Mouse (Mus musculus): ENCODE measurements around the gene Zfp692.
"Not testable (repeated sequence)": the region's sequence is repeated elsewhere in the genome, so short reads cannot be mapped to it uniquely, and the experiment has no call there.

Zfp692 gene

GRCm38 (mm10) chr11:58306860-58307308, at the start of gene Zfp692:
Gene Zfp692, plus strand, starts transcription at chr11:58307069.
- peak; percentile 74 to 75 for DNase-seq (ENCODE audit: low read depth in 2 of 2, low spot score in 2 of 2)

DNA sequence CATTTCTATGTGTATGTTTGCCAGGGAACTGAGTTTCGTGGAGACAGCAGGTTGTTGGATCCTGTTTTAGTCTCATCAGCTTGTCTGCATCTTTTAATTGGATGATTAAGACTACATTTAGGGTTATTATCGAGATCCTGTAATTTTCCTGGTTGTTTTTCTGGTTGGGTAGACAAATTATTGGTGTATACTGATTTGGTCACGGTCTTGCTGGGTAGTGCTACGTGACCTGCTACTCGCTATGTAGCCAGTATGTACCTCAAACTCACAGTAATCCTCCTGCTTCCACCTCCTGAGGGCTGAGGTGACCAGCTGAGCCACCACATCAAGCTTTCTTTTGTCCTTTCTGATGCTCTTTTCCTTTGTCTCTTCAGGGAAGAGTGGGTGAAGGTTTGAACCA, 49.1 kb upstream of the Zfp692 start:
- no peak for DNase-seq (ENCODE audit: low read depth in 2 of 2, low spot score in 2 of 2)

DNA sequence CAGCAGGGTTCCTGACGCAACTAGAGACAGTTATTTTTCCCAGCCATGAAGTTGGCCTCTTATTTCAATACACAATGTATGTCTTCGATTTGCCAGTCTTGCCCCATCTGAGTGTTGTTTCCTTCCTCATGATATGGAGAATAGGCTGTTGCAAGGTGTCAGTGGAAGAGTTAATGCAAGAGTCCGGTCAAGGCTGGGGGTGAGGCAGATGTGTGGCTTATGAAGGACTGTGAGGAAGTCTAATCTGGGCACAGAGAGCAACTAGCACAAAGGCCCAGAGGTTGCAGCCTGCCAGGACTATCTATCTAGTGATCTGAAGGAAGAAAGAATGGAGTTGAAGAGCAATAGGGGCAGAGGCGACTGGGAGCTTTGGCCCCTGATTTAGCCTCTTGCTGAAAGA, 46.7 kb upstream of the Zfp692 start:
- no peak for DNase-seq (ENCODE audit: low read depth in 2 of 2, low spot score in 2 of 2)

GRCm38 (mm10) chr11:58261826-58262225, 45.0 kb upstream of the Zfp692 start:
- DNase-seq (ENCODE audit: low read depth in 2 of 2, low spot score in 2 of 2) = no peak

DNA sequence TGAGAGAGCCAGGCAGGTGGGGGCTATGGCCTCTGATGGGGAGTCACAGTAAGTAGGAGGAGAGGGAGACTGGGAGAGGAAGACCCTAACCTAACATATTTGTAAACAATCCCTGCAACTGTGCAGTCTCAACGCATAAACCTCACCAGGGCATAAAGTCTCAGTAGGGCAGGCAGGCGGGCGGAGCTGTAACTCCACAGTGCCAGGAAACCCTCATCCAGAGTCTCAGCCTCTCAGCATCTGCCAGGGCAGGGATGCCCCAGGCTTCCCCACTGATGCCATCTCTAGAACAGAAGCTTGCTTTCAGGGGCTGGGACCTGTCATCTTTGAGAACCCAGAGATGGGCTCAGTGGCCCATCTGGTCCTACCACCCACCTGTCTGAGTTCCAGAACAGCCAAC, 44.5 kb upstream of the Zfp692 start:
- DNase-seq (ENCODE audit: low read depth in 2 of 2, low spot score in 2 of 2) = no peak

DNA sequence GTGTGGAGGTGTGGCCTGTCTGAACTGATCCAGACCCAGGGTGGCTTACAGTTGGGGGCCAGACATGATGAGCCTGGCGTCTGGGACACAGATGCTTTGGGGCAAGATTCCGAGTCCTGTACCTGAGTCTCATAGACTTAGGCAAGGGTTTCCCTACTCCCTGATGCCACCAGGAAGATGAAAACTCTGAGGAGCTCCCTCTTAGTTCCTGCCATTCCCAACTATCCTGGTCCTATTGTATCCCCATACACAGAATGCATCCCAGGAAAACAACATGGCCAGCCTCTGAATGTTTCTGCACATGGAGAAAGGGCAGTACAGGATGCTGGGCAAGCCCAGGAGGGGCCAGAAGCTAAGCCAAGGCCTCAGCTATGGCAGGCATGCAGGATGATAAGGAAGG, 43.4 kb upstream of the Zfp692 start:
- no peak for DNase-seq (ENCODE audit: low read depth in 2 of 2, low spot score in 2 of 2)

DNA sequence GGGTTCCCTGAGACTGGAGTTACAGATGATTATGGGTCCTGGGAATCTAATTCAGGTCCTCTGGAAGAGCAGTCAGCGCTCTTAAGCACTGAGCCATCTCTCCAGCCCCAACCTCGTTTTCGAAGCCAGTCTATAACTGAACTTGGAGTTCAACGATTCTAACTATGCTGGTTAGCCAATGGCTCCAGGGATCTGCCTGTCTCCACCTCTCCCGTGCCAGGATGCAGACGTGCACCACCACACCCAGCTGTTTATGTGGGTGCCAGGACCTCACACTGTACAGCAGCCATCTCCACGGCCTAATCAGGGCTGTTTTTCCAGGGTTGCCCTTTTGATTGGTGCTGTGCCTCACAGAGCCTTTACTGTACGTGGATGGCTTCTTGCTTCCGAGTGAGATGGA, 42.3 kb upstream of the Zfp692 start:
- DNase-seq (ENCODE audit: low read depth in 2 of 2, low spot score in 2 of 2) = no peak

DNA sequence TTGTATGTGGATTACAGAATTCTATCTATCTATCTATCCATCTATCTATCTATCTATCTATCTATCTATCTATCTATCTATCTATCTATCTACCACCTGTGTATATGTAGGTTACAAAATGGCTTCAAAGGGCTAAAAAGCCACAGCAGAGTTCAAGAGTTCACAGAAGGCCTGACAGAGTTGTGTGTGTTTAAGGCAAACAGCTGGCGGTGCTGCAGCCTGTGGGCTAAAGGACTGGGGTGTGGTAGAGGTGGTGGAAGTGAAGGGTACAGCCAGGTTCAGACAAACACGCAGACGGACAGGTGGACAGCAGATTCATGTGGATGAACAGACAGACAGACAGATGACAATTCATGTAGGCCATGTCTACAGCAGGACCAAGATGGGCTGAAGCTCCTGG, 38.6 kb upstream of the Zfp692 start:
- no peak for DNase-seq (ENCODE audit: low read depth in 2 of 2, low spot score in 2 of 2)

DNA sequence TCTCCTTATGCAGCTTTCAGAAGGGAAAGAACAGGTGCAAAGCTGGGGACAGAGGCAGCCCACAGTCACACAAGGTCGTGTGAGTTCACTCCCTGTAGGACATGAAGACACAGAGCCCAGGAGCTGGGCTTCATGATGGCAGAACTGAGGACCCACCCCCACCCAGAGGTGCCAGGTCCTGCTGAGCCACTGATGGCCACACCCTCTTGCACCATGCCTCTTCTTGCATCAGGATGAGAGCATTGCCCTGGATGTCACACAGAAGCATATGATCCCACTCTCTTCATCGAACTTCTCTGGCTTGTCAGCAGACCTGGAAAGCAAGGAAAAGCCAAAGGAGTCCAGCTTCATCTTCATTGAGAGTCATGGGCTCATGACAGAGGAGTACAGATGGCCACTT, 32.3 kb upstream of the Zfp692 start, which contains the start of gene 4930438A08Rik:
TSS of gene 4930438A08Rik (plus strand) at position 228 of the 400 bp plus-strand sequence.
- DNase-seq (ENCODE audit: low read depth in 2 of 2, low spot score in 2 of 2) = no peak

- no peak for DNase-seq (ENCODE audit: low read depth in 2 of 2, low spot score in 2 of 2)
Observed at GRCm38 (mm10) chr11:58275756-58276155, 31.1 kb upstream of the Zfp692 start.

GRCm38 (mm10) chr11:58281970-58282496, 24.8 kb upstream of the Zfp692 start:
- DNase-seq (ENCODE audit: low read depth in 2 of 2, low spot score in 2 of 2) = peak in 1 of 2 experiments; percentile 34

DNA sequence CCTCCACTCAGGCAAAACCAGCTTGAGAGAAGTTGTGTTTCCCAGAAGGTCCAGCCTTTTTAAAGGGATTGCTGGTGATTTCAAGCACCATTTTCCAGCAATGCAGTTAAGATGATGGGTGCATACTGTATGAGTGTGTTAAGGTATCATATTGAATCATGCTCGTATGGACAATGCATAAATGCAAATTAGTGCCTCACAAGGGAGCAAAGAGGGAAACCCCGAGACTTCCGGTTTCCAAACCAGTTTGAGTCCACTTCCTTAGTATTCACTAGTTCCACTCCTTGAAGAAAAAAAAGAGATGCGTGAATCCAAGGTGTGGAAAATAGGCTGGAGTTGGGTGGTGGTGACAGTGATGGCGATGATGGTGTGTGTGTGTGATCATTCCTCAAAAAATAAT, 24.4 kb upstream of the Zfp692 start:
- DNase-seq (ENCODE audit: low read depth in 2 of 2, low spot score in 2 of 2) = no peak

DNA sequence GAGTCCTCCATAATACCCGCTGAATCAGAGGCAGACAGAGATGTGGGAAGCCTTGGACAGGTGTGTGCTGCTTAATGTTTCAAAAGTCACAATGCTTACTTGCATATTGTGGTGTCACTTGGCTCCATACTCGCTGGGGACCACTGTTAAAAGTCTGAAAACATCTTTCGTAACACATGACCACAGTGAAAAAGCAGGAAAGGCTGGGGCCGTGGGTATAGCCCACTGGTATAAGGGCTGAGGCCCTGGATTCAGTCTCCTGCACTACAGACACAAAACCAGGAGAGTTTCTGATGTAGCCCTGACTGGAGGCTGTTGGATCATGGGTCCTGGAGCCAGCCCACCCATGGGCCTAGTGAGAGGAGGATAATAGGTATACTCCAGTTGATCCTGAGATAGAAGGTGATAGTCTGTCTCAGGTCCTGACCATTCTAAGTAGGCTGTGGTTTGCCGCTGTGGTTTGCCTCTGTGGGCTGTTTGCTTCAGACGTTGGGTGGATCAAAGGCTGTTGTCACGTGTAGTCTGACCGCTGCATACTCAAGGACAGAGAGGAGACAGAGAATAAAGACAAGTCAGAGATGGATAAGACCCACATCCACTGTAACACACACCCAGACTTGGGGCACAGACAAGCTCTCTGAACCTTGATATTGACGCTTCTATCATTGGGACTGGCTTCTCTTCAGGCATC, 16.7 kb upstream of the Zfp692 start:
- DNase-seq (ENCODE audit: low read depth in 2 of 2, low spot score in 2 of 2) = peak in 1 of 2 experiments; percentile 20

- DNase-seq (ENCODE audit: low read depth in 2 of 2, low spot score in 2 of 2) = no peak
Observed at GRCm38 (mm10) chr11:58290812-58291211, 16.1 kb upstream of the Zfp692 start.

DNA sequence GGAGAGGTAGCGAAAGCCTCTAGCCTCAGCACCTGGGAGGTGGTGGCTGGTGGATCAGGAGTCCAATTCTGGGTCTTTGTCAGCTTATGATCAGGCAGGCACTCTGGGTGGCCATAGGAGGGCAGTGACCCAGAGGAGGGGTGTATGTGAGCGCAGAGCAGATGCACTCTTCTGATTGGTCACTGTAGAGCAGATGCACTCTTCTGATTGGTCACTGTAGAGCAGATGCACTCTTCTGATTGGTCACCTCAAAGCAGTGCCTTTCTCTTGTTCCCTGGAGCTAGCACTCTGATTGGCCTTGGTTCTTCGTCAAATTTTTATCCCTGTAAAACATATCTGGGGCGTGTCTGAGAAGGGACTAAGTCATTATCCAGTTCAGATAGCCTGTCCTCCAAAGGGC, 14.1 kb upstream of the Zfp692 start:
- no peak for DNase-seq (ENCODE audit: low read depth in 2 of 2, low spot score in 2 of 2)

DNA sequence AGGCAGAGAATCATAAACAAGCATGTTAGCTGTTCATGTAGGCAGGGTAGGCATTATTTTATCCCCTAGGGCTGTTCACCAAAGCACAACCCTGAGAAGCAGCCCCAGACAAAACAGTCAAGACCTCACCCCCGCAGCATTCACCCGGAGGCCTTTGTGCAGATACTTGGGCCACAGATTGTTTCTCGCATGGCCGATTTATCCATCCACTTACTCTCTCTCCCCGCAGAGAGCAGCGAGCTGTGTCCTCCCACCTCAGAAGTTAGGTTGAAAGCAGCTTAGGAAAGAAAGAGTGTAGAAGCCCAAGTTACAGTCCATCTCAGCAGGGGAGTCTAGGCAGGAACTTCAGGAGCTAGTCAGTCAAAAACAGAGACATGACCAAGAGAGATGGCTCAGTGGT, 9.5 kb upstream of the Zfp692 start:
- no peak for DNase-seq (ENCODE audit: low read depth in 2 of 2, low spot score in 2 of 2)

DNA sequence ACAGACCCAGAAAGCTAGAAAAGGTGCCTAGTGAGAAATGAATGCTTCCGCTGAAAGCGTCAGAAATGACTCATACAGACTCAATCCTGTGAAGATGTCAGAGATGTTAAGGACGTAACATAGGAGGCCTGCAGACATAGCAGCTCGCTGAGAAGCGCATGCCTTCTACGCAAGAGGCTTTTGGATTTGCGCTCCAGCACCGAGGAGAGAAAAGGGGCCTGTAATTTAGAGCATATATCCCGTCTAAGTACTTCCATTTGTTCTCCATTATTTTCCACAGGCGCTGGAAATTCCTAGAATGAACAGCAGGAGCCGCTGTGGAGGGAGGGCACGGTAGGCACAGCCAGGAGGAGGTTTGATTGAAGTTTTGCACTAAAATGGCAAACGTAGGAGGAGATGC, 5.8 kb upstream of the Zfp692 start:
- peak; percentile 69 to 74 for DNase-seq (ENCODE audit: low read depth in 2 of 2, low spot score in 2 of 2)

DNA sequence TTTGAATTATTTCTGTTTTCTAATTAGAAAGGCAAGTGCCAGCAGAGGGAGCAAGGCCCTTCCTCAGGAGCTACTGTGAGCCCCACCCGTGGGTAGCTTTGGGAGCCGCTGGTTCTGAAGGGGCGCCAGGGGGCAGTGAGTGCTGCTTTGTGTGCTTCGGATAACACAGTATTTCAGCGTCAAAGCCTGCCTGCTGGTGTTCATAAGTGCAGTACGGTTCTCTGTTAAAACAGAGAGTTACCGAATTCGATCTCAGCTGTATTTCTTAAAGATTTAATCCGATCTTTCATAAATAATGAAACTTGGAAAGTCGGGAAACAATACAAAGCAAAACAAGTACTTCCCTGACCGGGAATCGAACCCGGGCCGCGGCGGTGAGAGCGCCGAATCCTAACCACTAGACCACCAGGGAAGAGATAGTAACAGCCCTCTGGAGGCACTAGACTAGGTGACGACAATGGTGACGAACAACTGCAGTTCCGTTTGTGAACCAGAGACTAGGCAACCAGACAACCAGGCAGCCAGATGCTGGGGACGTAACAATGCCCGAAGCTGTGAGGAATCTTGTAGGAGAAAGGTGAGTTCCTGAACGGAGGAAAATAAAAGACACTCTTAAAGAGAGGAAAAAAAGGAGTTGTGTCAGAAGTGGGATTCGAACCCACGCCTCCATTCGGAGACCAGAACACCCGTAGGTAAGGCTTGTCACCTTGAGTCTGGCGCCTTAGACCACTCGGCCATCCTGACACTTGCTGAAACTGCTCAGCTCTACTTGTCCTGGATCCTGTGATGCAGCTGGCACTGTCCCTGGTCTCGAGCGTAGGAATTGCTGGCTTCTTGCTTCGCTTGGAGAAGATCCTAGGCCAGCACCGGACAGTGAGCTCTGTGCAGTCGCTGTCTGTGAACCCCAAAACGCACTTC, 4.8 kb upstream of the Zfp692 start:
- peak; percentile 97 to 99 for DNase-seq (ENCODE audit: low read depth in 2 of 2, low spot score in 2 of 2)

DNA sequence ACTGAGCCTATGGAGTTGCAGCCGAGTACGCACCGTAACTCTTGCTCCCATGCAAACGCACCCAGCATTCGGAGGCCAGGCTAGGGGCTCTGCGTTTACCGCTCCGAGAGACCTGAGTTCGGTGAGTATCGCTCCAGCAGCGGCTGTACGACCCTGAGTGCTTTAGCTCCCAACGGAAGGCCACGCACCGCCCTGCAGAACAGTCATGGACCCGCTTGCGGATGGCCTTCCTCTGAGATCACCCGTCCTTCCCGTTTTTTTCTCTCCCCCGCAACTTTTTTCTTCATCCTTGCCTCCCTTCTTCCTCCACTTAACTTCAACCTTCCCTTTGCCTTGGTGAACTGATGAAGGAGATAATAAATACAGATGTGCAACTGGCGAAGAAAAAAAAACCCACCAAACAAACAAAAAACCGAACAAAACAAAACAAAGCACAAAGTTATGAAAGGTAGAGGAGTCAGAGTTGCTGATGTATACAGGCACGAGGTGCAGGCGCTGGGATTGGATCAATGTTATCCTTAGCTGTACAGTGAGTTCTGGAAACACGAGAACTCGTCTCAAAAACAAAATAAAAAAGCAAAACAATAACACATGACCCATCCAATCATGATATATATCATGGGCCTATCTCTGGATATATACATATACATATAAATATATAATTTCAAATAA, 4.0 kb upstream of the Zfp692 start:
- no peak for DNase-seq (ENCODE audit: low read depth in 2 of 2, low spot score in 2 of 2)

GRCm38 (mm10) chr11:58303594-58303993, 3.3 kb upstream of the Zfp692 start:
- DNase-seq (ENCODE audit: low read depth in 2 of 2, low spot score in 2 of 2) = no peak

- DNase-seq (ENCODE audit: low read depth in 2 of 2, low spot score in 2 of 2) = not testable (repeated sequence)
Observed at GRCm38 (mm10) chr11:58305299-58305698, 1.6 kb upstream of the Zfp692 start.
